Mouse (Mus musculus) liver, postnatal 0 days (tissue): ENCODE measurements around the gene Clrn1.

Experiments
- CTCF ChIP-seq: sonication (generic); IDR thresholded peaks from 2 replicates; pipeline ENCODE4 v1.5.1; 2016; ENCODE audit warnings: antibody characterized with exemption, low read depth
- EP300 ChIP-seq: IDR thresholded peaks from 2 replicates; pipeline ENCODE4 v1.6.1; 2016; ENCODE audit warnings: antibody characterized with exemption, low read depth, mild to moderate bottlenecking

GRCm38 (mm10) chr3:58833442-58834160, 51.5 kb downstream of the Clrn1 start:
- TF ChIP-seq CTCF (no peak), EP300 (no peak)
